Mouse (Mus musculus) neural tube, embryonic 13.5 days (tissue): ENCODE measurements around the gene Aldoc. TPM values are rescaled to one million over a fixed set of nuclear protein-coding genes. Genes with fewer than 3 reads are reported as not detected.

ENCODE experiments used
- ATAC-seq: fragments of 200-750 bp; cut with Nextera tagmentation; 2 replicates; pipeline ENCODE4 v1.8.0; 2017; ENCODE audit warnings: low read depth, mild to moderate bottlenecking, moderate TSS enrichment, moderate library complexity
- H3K27ac ChIP-seq: fragments of 300-500 bp; sonication (generic); replicated peaks from 2 replicates; pipeline ENCODE4 v1.5.1; 2015; ENCODE audit warnings: moderate library complexity, mild to moderate bottlenecking, inconsistent platforms
- H3K27me3 ChIP-seq: fragments of 300-500 bp; sonication (generic); 2 replicates; pipeline ENCODE4 v1.6.1; 2015; ENCODE audit warnings: mild to moderate bottlenecking, inconsistent platforms
- H3K36me3 ChIP-seq: fragments of 300-500 bp; sonication (generic); 2 replicates; pipeline ENCODE4 v1.6.1; 2015; ENCODE audit warnings: mild to moderate bottlenecking, inconsistent platforms
- H3K4me1 ChIP-seq: fragments of 300-500 bp; sonication (generic); replicated peaks from 2 replicates; pipeline ENCODE4 v1.6.1; 2015; ENCODE audit warnings: inconsistent platforms
- H3K4me2 ChIP-seq: fragments of 300-500 bp; sonication (generic); 2 replicates; pipeline ENCODE4 v1.6.1; 2015; ENCODE audit warnings: inconsistent platforms, mild to moderate bottlenecking, moderate library complexity
- H3K4me3 ChIP-seq: fragments of 300-500 bp; sonication (generic); 2 replicates; pipeline ENCODE4 v1.5.1; 2015; ENCODE audit warnings: mild to moderate bottlenecking, inconsistent platforms
- H3K9ac ChIP-seq: fragments of 300-500 bp; sonication (generic); 2 replicates; pipeline ENCODE4 v1.6.1; 2015; ENCODE audit warnings: moderate library complexity, mild to moderate bottlenecking, inconsistent platforms
- H3K9me3 ChIP-seq: fragments of 300-500 bp; sonication (generic); 2 replicates; pipeline ENCODE4 v1.6.1; 2016; ENCODE audit warnings: inconsistent platforms
- WGBS: fragments of 180-500 bp; shearing (Covaris S2); methylation state at CpG from one replicate; pipeline ENCODE4 v1.1.7; 2015; 5-methylcytosine and 5-hydroxymethylcytosine counted together
- polyA plus RNA-seq: library from polyadenylated mRNA; unstranded; fragments of >200 nt; fragmentation: Nextera tagmentation; extraction: Ambion mirVana; gene quantifications from 2 replicates; pipeline ENCODE4 v1.2.1, GENCODE M21; 2015

The Aldoc gene
- polyA plus RNA-seq, 1 experiment from 2014 or later = 149 TPM

DNA sequence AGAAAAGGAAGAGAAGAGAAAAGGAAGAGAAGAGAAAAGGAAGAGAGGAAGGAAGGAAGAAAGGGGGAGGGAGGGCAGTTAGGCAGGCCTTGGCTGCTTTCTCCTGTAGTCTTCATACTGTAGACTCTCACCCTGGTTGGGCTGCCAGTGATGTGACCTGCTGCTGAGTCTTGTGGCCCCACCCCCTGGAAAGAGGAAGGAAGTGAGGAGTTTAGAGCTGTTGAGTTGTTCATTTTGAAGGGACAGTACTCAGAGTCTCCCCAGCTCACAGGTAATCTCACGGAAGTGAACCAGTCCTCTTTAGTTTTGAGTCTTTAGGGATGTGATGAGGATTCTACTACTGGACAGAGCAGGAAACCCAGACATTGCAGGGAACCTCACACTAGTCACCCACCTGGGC is 30.3 kb downstream of the Aldoc start:
- Histone ChIP-seq H3K27ac (no peak overlapping the region), H3K27me3 (no peaks in the 10 kb centered on the region), H3K4me1 (peaks cover 4% of the 10 kb centered on the region), H3K4me3 (no peak overlapping the region), H3K4me2 (no peak overlapping the region), H3K9me3 (no peaks in the 10 kb centered on the region), H3K9ac (no peak overlapping the region), H3K36me3 (peaks cover 17% of the 10 kb centered on the region)
- WGBS = 72% methylated on average over 1 of the region's 1 CpGs
- ATAC-seq = no peak

DNA sequence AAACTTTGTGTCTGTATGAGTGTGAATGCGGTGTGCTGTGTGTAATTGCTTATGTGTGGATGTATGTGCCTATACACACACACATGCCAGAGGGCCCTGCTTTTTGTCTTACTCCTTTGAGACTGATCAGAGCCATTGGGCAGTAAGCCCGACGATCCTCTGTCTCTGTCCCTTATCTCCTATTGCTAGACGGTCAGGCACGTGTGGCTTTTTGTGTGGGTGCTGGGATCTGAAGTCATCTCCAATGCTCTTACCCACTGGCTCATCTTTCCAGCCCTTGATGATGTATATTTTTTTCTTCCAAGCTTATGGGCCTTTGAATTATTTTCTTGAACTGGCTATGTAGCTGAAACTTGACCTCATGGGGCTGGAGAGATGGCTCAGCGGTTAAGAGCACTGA is 32.1 kb downstream of the Aldoc start:
- H3K9me3 ChIP-seq = no peaks in the 10 kb centered on the region
- H3K36me3 ChIP-seq = no peaks in the 10 kb centered on the region
- ATAC-seq = no peak
- no peak overlapping the region for H3K27ac ChIP-seq
- H3K4me2 ChIP-seq = no peak overlapping the region
- no peaks in the 10 kb centered on the region for H3K27me3 ChIP-seq
- H3K9ac ChIP-seq = no peak overlapping the region
- 89% methylated on average over 6 of the region's 6 CpGs for WGBS
- H3K4me3 ChIP-seq = no peak overlapping the region
- no peaks in the 10 kb centered on the region; the same call in 1 of the 2 replicates for H3K4me1 ChIP-seq

DNA sequence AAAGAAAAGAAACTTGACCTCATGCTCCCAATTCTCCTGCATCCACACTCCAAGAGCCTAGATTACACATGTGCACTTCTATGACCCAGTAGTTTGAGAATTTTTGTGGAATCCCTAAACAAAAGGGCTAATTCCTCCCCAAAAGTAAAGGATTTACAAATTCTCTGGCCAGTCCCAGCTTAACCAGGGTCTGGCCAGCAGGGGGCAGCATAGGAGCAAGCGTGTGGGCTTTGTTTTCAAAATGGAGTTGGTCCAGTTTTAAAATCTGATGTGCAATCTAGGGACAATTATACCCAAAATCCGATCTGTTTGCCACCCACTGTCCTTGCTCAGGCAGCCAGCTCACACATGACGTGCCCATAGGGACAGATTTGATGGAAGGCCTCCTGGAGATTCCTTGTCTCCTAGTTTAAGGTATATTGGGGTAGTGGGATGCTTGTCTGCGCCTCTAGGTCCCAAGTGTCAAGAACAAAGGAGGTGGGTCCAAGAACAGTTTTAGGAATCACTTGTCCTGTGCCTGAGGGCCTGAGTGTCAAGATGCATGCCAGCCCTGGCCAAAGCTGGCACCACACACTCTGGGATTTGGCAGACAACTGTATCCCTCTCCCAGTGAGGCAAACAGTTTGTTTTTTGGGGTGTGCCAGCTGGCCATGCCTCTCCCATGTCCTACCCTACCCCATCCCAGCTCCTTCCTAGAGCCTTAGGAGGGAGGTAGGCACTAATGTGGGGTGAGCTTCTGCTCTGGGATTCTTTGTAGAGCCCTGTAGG is 32.9 kb downstream of the Aldoc start:
- WGBS = 37% methylated on average over 4 of the region's 4 CpGs
- no peak overlapping the region for H3K9ac ChIP-seq
- no peak overlapping the region for H3K27ac ChIP-seq
- no peak overlapping the region for H3K4me3 ChIP-seq
- no peak overlapping the region for H3K4me2 ChIP-seq
- H3K4me1 ChIP-seq = no peaks in the 10 kb centered on the region
- H3K9me3 ChIP-seq = no peaks in the 10 kb centered on the region
- H3K27me3 ChIP-seq = no peaks in the 10 kb centered on the region
- no peak for ATAC-seq
- H3K36me3 ChIP-seq = no peaks in the 10 kb centered on the region

DNA sequence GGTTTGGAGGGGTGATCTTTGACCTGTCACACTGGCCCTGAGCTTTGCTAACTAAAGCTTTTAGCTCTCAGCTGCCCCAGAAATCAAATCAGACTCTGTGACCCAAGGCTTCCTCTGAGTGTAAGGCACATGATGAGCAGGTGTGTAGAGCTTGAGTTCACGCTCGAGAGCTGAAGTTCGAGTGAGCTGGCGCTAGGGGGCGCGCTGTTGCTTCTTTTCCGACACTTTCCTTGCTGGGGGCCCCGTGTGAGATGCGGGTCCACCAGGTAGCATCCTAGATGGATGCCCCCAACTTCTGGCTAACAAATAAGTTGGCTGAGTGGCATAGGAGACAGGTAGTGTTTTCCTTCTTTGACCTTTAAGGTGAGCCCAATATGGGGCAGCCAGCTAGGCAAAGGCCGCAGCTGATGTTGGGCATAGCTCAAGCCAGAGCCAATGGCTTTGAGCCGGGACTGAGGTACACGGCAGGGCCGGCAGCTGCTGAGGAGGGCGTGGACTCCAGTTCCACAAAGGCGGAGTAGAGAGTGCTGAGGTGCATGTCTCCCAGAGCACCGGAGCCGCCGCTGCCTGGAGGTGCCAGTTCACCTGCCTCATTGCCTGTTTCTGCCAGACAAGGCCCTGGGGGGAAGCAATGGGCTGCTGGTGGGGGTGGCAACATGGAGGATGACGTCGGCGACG is 35.7 kb downstream of the Aldoc start:
- WGBS = 14% methylated on average over 22 of the region's 22 CpGs
- Histone ChIP-seq H3K27ac (no peak overlapping the region), H3K4me2 (no peak overlapping the region), H3K9ac (no peak overlapping the region), H3K36me3 (no peaks in the 10 kb centered on the region), H3K9me3 (no peaks in the 10 kb centered on the region), H3K4me1 (no peaks in the 10 kb centered on the region), H3K27me3 (no peaks in the 10 kb centered on the region), H3K4me3 (no peak overlapping the region)
- no peak for ATAC-seq

DNA sequence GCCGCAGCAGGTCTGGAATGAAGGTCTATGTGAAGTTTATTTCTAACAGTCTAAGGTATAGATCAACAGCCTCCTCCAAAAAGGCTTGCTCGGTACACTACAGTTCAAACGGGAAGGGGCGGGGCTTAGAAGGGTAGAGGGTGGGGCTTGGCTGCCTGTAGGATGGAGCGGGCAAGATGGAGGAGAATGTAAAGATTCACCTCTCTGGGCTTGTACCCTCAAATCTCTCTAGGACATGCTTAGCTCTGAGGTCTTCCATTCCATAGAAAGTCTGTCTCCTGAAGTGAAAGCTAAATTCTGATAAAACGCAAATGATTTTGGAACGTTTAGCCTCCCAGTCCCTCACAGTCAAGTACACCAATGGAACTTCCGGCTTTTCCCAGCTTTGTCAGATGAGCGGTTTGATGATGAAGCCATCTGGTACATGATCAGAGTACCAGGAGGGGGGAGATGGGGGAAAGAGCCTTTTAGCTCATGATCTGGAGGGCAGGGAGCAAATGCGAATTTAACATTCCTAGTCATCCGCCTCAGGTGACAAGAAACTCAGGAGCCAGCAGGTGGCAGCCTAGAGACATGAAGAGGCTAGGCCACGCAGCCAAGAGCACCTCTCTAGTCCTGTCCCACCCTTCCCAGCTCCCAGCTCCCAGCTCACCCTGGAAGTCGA is 37.5 kb downstream of the Aldoc start:
- ATAC-seq = peak; percentile 64
- no peaks in the 10 kb centered on the region for H3K36me3 ChIP-seq
- H3K9ac ChIP-seq = no peak overlapping the region
- H3K9me3 ChIP-seq = no peaks in the 10 kb centered on the region
- peak overlapping the region; percentile 22 for H3K4me3 ChIP-seq
- H3K27me3 ChIP-seq = no peaks in the 10 kb centered on the region
- no peak overlapping the region for H3K27ac ChIP-seq
- peak overlapping the region; percentile 50 for H3K4me2 ChIP-seq
- 12% methylated on average over 13 of the region's 13 CpGs for WGBS
- no peaks in the 10 kb centered on the region for H3K4me1 ChIP-seq

DNA sequence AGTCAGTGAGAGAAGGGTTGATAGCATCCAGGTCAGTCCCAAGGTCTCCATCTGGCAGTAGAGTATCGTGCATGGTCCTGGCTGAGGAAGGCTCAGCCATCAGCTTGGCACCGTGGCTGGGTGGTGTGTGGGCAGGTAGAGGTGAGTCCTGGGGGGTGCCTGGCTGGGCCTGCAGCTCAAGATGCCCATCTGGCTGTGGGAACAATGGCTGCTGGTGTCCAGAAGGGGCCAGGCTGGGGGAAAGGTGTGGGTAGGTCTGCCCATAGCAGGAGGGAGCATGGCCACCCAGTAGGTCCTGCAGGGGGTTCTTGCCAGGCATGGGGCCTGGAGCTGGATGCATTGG is 38.0 kb downstream of the Aldoc start:
- Histone ChIP-seq H3K36me3 (no peaks in the 10 kb centered on the region), H3K4me3 (no peak overlapping the region), H3K27me3 (no peaks in the 10 kb centered on the region), H3K9me3 (no peaks in the 10 kb centered on the region), H3K9ac (no peak overlapping the region), H3K4me2 (no peak overlapping the region; the same call in 1 of the 2 replicates), H3K4me1 (no peaks in the 10 kb centered on the region), H3K27ac (no peak overlapping the region)
- 67% methylated on average over 2 of the region's 2 CpGs for WGBS
- peak; percentile 60; the same call in 1 of the 2 replicates for ATAC-seq

DNA sequence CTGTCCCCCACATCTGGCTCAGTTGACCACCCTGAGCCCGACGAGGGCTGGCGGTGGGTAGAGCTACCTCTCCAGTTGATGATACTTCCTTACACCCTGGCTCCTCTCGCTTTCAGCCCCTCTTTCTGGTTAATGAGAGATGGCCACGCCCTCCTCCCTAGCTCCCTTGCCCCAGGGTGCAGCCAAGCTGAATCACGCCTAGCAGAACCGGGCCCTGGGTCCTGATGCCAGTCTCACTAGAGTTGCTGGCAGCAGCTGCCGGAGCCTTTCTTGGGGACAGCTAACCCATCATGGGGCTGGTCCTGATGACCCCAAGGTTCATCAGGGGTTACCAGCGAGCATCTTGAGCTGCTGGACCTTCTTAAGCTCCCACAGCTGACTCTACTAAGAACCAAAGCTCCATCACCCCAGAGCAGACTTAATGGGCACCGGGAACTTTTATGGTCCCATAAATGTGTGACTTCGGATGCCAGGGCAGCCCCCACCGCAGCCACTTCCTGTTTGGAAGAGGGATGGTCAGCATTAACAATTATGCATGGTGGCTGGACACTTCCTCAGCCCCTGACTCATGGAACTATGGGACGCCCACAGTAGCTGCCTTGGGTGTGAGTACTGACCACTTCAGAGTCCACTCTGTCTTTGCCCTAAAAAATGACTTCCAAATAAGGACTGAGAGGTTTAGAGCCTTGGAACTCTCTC is 40.7 kb downstream of the Aldoc start:
- no peak for ATAC-seq
- H3K9ac ChIP-seq = no peak overlapping the region
- H3K27me3 ChIP-seq = no peaks in the 10 kb centered on the region
- H3K4me1 ChIP-seq = no peaks in the 10 kb centered on the region
- H3K4me3 ChIP-seq = no peak overlapping the region
- no peak overlapping the region for H3K27ac ChIP-seq
- WGBS = 68% methylated on average over 13 of the region's 13 CpGs
- no peak overlapping the region for H3K4me2 ChIP-seq
- no peaks in the 10 kb centered on the region for H3K9me3 ChIP-seq
- H3K36me3 ChIP-seq = no peaks in the 10 kb centered on the region

DNA sequence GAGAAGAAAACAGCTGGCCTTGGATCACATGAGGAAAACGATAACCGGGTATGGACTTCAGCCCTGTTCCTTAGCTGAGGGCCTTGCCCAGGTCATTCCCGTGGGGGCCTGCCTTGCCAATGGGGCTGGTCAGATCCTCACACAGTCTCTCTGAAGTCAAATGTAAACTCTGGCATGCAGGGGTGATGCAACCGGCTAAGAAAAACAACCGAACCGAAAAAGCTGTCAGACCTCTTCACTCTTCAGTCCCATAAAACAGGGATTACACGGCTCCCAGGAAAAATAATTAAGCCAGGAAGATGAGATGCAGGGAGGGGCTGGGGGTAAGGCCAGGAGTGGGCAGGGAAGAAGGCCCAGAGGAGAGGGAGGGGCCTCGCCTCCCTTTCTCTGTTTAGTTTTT is 41.3 kb downstream of the Aldoc start:
- no peak for ATAC-seq
- 59% methylated on average over 8 of the region's 8 CpGs for WGBS
- Histone ChIP-seq H3K27ac (no peak overlapping the region), H3K9me3 (no peaks in the 10 kb centered on the region), H3K9ac (no peak overlapping the region), H3K4me2 (no peak overlapping the region), H3K4me1 (no peaks in the 10 kb centered on the region), H3K4me3 (no peak overlapping the region), H3K36me3 (no peaks in the 10 kb centered on the region), H3K27me3 (no peaks in the 10 kb centered on the region)

DNA sequence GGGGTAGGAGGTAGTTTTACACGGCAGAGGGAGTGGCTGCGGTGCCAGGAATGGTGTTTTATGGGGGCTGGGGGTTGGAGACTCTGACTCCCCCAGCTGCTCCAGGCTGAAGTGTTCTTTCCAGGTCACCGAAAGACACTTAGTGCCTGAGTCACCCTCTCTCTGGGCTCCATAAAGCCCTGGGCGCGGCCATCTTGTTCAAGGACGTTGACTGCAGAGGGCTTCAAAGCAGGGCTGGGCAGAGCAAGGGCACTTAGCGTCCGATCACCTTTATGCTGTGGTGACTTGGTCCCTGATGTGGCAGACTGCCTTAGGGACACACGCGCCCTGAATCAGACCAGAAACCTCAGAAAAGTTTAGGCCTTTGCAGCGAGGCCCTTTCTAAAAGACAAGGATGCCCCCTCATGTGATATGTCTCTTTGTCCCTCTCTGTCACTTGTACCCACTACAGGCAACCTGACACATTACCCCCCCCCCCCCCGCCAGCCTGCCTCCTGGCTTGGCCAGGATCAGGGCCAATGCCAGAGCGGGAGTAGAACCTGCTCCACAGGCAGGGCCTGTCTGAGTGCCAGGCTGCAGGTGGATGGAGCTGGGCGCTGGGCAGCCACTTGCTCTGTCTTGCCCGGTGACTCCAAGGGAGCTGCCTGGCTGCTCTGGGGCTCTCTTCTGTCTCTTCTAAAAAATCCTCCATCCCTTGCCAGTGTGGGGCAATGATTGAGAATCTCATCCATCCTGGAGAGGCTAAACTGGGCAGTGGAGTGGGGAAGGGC is 44.9 kb downstream of the Aldoc start:
- no peaks in the 10 kb centered on the region for H3K27me3 ChIP-seq
- no peak overlapping the region for H3K9ac ChIP-seq
- H3K4me2 ChIP-seq = no peak overlapping the region
- no peak overlapping the region for H3K4me3 ChIP-seq
- no peak overlapping the region for H3K27ac ChIP-seq
- no peak for ATAC-seq
- no peaks in the 10 kb centered on the region for H3K9me3 ChIP-seq
- 0 out of 2 replicates have a peak, but pooled peaks cover 3% of the 10 kb centered on the region for H3K4me1 ChIP-seq
- H3K36me3 ChIP-seq = no peaks in the 10 kb centered on the region
- 89% methylated on average over 15 of the region's 15 CpGs for WGBS

DNA sequence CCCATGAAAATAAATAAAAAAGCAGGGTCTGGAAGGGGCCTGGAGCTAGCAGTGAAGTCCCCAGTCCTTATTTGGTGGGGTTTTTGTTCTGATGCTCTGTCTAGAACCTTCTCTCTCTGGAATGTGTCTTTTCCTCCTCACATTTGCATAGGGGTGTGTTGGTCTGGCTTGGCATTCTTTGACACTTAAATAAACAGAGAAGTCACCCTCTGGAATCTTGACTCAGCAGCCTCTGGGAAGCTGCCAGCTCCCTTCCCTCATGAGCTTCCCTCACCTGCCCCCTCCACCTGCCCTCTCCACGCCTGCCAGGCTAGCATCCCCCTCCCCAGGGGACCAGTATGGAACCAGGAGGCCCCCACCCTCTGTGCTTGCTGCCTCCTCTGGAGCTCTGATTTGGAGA is 47.6 kb downstream of the Aldoc start:
- H3K9me3 ChIP-seq = no peaks in the 10 kb centered on the region
- H3K36me3 ChIP-seq = no peaks in the 10 kb centered on the region
- no peak for ATAC-seq
- WGBS = 60% methylated on average over 1 of the region's 1 CpGs
- no peaks in the 10 kb centered on the region for H3K27me3 ChIP-seq
- H3K4me1 ChIP-seq = 0 out of 2 replicates have a peak, but pooled peaks cover 5% of the 10 kb centered on the region
- no peak overlapping the region for H3K4me3 ChIP-seq
- H3K4me2 ChIP-seq = no peak overlapping the region
- no peak overlapping the region for H3K9ac ChIP-seq
- no peak overlapping the region for H3K27ac ChIP-seq

DNA sequence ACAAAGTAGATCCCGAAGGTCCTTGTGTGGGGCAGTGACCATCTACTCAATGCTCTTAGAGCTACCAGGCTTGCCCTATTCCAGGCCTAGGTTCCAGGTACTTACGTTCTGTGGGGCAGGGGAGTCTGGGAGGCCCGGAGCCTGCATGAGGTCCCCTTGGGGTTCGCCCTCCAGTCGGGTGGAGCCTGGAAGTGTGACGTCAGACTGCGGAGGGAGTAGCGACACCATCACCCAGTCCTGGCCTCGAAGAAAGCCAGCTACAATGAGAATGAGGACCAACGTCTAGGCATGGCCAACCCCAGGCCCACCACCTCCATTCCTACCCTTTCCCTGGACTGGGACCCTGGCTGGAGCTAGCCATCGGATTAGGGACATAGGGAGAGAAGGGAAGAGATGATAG is 48.9 kb downstream of the Aldoc start:
- no peak overlapping the region for H3K4me2 ChIP-seq
- H3K36me3 ChIP-seq = no peaks in the 10 kb centered on the region
- H3K27me3 ChIP-seq = no peaks in the 10 kb centered on the region
- WGBS = 94% methylated on average over 11 of the region's 11 CpGs
- ATAC-seq = no peak
- H3K9me3 ChIP-seq = no peaks in the 10 kb centered on the region
- no peak overlapping the region for H3K27ac ChIP-seq
- H3K4me3 ChIP-seq = no peak overlapping the region
- no peak overlapping the region for H3K9ac ChIP-seq
- H3K4me1 ChIP-seq = 0 out of 2 replicates have a peak, but pooled peaks cover 5% of the 10 kb centered on the region
